Comparison of ENCODE assay signal across 8 mouse cellular contexts in the genomic region with DNA sequence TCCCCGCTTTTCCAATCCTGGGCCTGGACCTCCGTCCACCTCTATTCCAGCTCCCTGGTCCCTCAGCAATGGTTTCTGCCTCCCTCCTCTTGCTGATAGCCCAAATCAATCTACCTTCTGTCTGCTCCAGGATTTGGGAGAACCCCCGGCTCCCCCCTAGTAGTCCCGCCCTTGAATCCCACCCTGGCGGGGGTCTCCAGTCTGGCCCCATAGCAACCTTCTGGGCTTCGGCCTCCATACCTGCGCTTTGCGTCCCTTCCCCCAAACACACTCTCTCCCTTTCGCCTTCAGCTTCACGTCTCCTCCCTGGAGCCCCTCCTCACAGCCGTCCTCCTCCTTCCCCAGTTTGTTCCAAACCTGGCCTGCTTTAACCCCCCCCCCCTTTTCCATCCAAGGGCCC. TPM values are rescaled to one million over a fixed set of nuclear protein-coding genes. Genes with fewer than 3 reads are reported as not detected.
DNase-seq lines count a peak whose midpoint lies in the region; ATAC-seq and TF ChIP-seq lines count a peak whose summit lies in the region.

No protein-coding gene starts in this region.

- no peak for TF ChIP-seq CTCF in spleen, adult 2 months (IDR thresholded peaks at IDR 0.05; ENCODE audit: extremely low read depth, insufficient read depth, insufficient read length, insufficient replicate concordance)

- no peaks in the 10 kb centered on the region for H3K36me3 ChIP-seq in spleen, adult 2 months (ENCODE audit: control insufficient read depth, insufficient read depth, low read length)
- H3K36me3 ChIP-seq in limb, embryonic 14.5 days (ENCODE audit: control insufficient read depth, insufficient read depth, low read length) = peaks cover 19% of the 10 kb centered on the region
- H3K36me3 ChIP-seq in stomach, embryonic 16.5 days (ENCODE audit: control insufficient read depth, insufficient read depth, low read length) = no peaks in the 10 kb centered on the region

- H3K4me1 ChIP-seq in spleen, adult 2 months (ENCODE audit: control insufficient read depth, insufficient read depth, insufficient read length) = peaks cover 7% of the 10 kb centered on the region; the same call in 1 of the 2 replicates
- peaks cover 13% of the 10 kb centered on the region; the same call in 1 of the 2 replicates for H3K4me1 ChIP-seq in limb, embryonic 14.5 days (ENCODE audit: control insufficient read depth, insufficient read depth, low read length)
- H3K4me1 ChIP-seq in stomach, embryonic 16.5 days (ENCODE audit: control insufficient read depth, insufficient read depth, low read length) = peaks cover 9% of the 10 kb centered on the region; the same call in 1 of the 2 replicates

- no peaks in the 10 kb centered on the region for H3K9me3 ChIP-seq in limb, embryonic 14.5 days (ENCODE audit: control insufficient read depth, low read length)
- H3K9me3 ChIP-seq in stomach, embryonic 16.5 days (replicated peaks; ENCODE audit: control insufficient read depth, low read length) = no peaks in the 10 kb centered on the region

- H3K27me3 ChIP-seq in spleen, adult 2 months (ENCODE audit: control insufficient read depth, insufficient read depth, low read length) = no peaks in the 10 kb centered on the region; the same call in 1 of the 2 replicates
- no peaks in the 10 kb centered on the region for H3K27me3 ChIP-seq in limb, embryonic 14.5 days (ENCODE audit: control insufficient read depth, insufficient read depth, low read length)
- no peaks in the 10 kb centered on the region for H3K27me3 ChIP-seq in stomach, embryonic 16.5 days (ENCODE audit: control insufficient read depth, insufficient read depth, low read length)

- ATAC-seq in limb, embryonic 14.5 days (ENCODE audit: low FRiP score, low read depth) = no peak; the same call in 1 of the 2 replicates
- 0 out of 2 replicates have a peak, but pooled peaks have one; percentile 11 for ATAC-seq in stomach, embryonic 16.5 days (ENCODE audit: insufficient read depth, low FRiP score)

- WGBS in spleen, adult 2 months = 82% methylated on average over 11 of the region's 11 CpGs
- 2% methylated on average over 10 of the region's 11 CpGs for WGBS in limb, embryonic 14.5 days
- 17% methylated on average over 11 of the region's 11 CpGs for WGBS in stomach, embryonic 16.5 days

- H3K27ac ChIP-seq in spleen, adult 2 months (ENCODE audit: insufficient read depth, low read length) = no peak overlapping the region
- H3K27ac ChIP-seq in limb, embryonic 14.5 days (replicated peaks; ENCODE audit: low read depth, low read length) = peak overlapping the region; percentile 26; the same call in 1 of the 2 replicates
- peak overlapping the region; percentile 86 for H3K27ac ChIP-seq in stomach, embryonic 16.5 days (ENCODE audit: low read length)

- H3K4me3 ChIP-seq in spleen, adult 2 months (ENCODE audit: extremely low read depth, insufficient read depth, insufficient read length) = peak overlapping the region; percentile 70; the same call in 1 of the 2 replicates
- H3K4me3 ChIP-seq in limb, embryonic 14.5 days (replicated peaks; ENCODE audit: low read length) = peak overlapping the region; percentile 63
- H3K4me3 ChIP-seq in stomach, embryonic 16.5 days (replicated peaks; ENCODE audit: low read length) = peak overlapping the region; percentile 69

- peak; percentile 33 to 47 for DNase-seq in cerebellum, postnatal 10 days
- DNase-seq in cerebellum, adult 8-10 months = no peak
- no peak for DNase-seq in spleen, adult 2 months (ENCODE audit: low read depth in 1 of 2, low spot score in 2 of 2)
- DNase-seq in spleen, postnatal 36 days (ENCODE audit: low spot score in 2 of 2) = no peak
- no peak for DNase-seq in limb, embryonic 14.5 days (ENCODE audit: low spot score)
- DNase-seq in embryo, embryonic 9.5 days (ENCODE audit: extremely low spot score) = no peak
- DNase-seq in adrenal gland, postnatal 36 days = no peak

- no peak for TF ChIP-seq POLR2A in spleen, adult 2 months (IDR thresholded peaks at IDR 0.05; ENCODE audit: low read depth, low read length)
- TF ChIP-seq POLR2A in limb, embryonic 14.5 days (IDR thresholded peaks at IDR 0.05; ENCODE audit: borderline replicate concordance, extremely low read depth, insufficient read depth, insufficient read length) = no peak

- H3K4me2 ChIP-seq in limb, embryonic 14.5 days (replicated peaks; ENCODE audit: low read depth, low read length, severe bottlenecking) = peak overlapping the region; percentile 93
- H3K4me2 ChIP-seq in stomach, embryonic 16.5 days (ENCODE audit: low read depth, low read length) = peak overlapping the region; percentile 79

- peak overlapping the region; percentile 70 for H3K9ac ChIP-seq in limb, embryonic 14.5 days (ENCODE audit: low read depth, low read length, severe bottlenecking)
- H3K9ac ChIP-seq in stomach, embryonic 16.5 days (ENCODE audit: low read length) = peak overlapping the region; percentile 82

RNA-seq across cellular contexts. Expression of a gene that starts 0.9 kb away (rescaled TPM):
- polyA plus RNA-seq in spleen, adult 2 months (2012; rRNA removed) = 1.2 and 1.9 TPM in 2 replicates
- polyA plus RNA-seq in limb, embryonic 14.5 days (2012; rRNA removed) = 19.7 and 25.0 TPM in 2 replicates
- polyA plus RNA-seq in limb, embryonic 14.5 days (2014; fragmentation: Nextera tagmentation; extraction: Ambion mirVana) = 1.2 and 1.4 TPM in 2 replicates
- polyA plus RNA-seq in stomach, embryonic 16.5 days (2015; fragmentation: Nextera tagmentation; extraction: Ambion mirVana) = 2.7 and 3.1 TPM in 2 replicates
- 1 to 10 TPM; 3.1 to 3.2 TPM for total RNA-seq in adrenal gland, postnatal 36 days (2021)

RNA-seq across cellular contexts. Expression of a gene that starts 5.0 kb away (rescaled TPM):
- 133 and 180 TPM in 2 replicates for polyA plus RNA-seq in spleen, adult 2 months (2012; rRNA removed)
- polyA plus RNA-seq in limb, embryonic 14.5 days (2012; rRNA removed) = 89.1 and 111 TPM in 2 replicates
- 151 and 164 TPM in 2 replicates for polyA plus RNA-seq in limb, embryonic 14.5 days (2014; fragmentation: Nextera tagmentation; extraction: Ambion mirVana)
- 115 and 119 TPM in 2 replicates for polyA plus RNA-seq in stomach, embryonic 16.5 days (2015; fragmentation: Nextera tagmentation; extraction: Ambion mirVana)
- 10 to 100 TPM; 79.5 to 84.6 TPM for total RNA-seq in adrenal gland, postnatal 36 days (2021)

RNA-seq across cellular contexts. Expression of a gene that starts 38.1 kb away (rescaled TPM):
- 43.9 and 55.3 TPM in 2 replicates for polyA plus RNA-seq in spleen, adult 2 months (2012; rRNA removed)
- 45.2 and 46.8 TPM in 2 replicates for polyA plus RNA-seq in limb, embryonic 14.5 days (2012; rRNA removed)
- 37.6 and 44.9 TPM in 2 replicates for polyA plus RNA-seq in limb, embryonic 14.5 days (2014; fragmentation: Nextera tagmentation; extraction: Ambion mirVana)
- 9.4 and 17.0 TPM in 2 replicates for polyA plus RNA-seq in stomach, embryonic 16.5 days (2015; fragmentation: Nextera tagmentation; extraction: Ambion mirVana)
- 10 to 100 TPM; 24.6 to 28.4 TPM for total RNA-seq in adrenal gland, postnatal 36 days (2021)

RNA-seq across cellular contexts. Expression of a gene that starts 46.9 kb away (rescaled TPM):
- polyA plus RNA-seq in spleen, adult 2 months (2012; rRNA removed) = 36.9 and 44.4 TPM in 2 replicates
- 42.0 and 42.3 TPM in 2 replicates for polyA plus RNA-seq in limb, embryonic 14.5 days (2012; rRNA removed)
- polyA plus RNA-seq in limb, embryonic 14.5 days (2014; fragmentation: Nextera tagmentation; extraction: Ambion mirVana) = 13.9 and 16.7 TPM in 2 replicates
- 7.4 and 8.2 TPM in 2 replicates for polyA plus RNA-seq in stomach, embryonic 16.5 days (2015; fragmentation: Nextera tagmentation; extraction: Ambion mirVana)
- 10 to 100 TPM; 52.0 to 56.4 TPM for total RNA-seq in adrenal gland, postnatal 36 days (2021)

RNA-seq across cellular contexts. Expression of a gene that starts 47.1 kb away (rescaled TPM):
- polyA plus RNA-seq in spleen, adult 2 months (2012; rRNA removed) = 1.6 and 2.4 TPM in 2 replicates
- polyA plus RNA-seq in limb, embryonic 14.5 days (2012; rRNA removed) = 19.4 and 30.1 TPM in 2 replicates
- polyA plus RNA-seq in limb, embryonic 14.5 days (2014; fragmentation: Nextera tagmentation; extraction: Ambion mirVana) = 17.3 and 18.5 TPM in 2 replicates
- 15.4 and 18.0 TPM in 2 replicates for polyA plus RNA-seq in stomach, embryonic 16.5 days (2015; fragmentation: Nextera tagmentation; extraction: Ambion mirVana)
- 1 to 10 TPM; 2.3 to 3.0 TPM for total RNA-seq in adrenal gland, postnatal 36 days (2021)

Comparison
In these comparisons a context has a peak if more than half of its experiments do, and no peak if none do; other contexts are left out.
1. DNase-seq: peak in cerebellum, postnatal 10 days (2 of 2); none in cerebellum, adult 8-10 months (single experiment), spleen, adult 2 months (0 of 2), spleen, postnatal 36 days (0 of 2), limb, embryonic 14.5 days (single experiment), embryo, embryonic 9.5 days (single experiment) and adrenal gland, postnatal 36 days (0 of 2).
2. Peak in every context shown above with its lines, with median percentiles within 50 percentile points of each other: H3K4me3 ChIP-seq.